Mouse (Mus musculus): ENCODE measurements around the gene Haspin. TPM values are rescaled to one million over a fixed set of nuclear protein-coding genes. Genes with fewer than 3 reads are reported as not detected.

Gene Haspin
- total and polyA plus RNA-seq, 3 experiments: 26.9 to 28.3 TPM; not detected in 1

DNA sequence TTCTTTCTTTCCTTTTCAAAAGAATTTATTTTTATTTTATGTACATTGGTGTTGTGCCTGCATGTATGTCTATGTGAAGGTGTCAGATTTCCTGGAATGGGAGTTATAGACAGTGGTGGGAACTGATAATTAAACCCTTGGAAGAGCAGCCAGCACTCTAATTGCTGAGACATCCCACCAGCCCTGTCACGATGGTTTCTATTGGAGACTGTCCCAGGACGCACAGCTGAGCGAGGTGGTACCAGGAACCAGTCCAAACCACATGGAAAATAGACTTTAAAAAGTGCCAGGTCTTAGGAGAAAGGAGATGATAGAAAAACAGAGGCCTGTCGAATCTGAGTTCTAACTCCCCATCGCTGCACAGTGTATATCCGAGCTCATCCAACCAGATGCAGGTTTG, 17.0 kb upstream of the Haspin start:
- Histone ChIP-seq H3K27ac (ENCODE audit: control insufficient read depth, low read depth, low read length) (no peak overlapping the region), H3K9me3 (replicated peaks; ENCODE audit: insufficient read depth, low read length) (no peaks in the 10 kb centered on the region), H3K4me3 (ENCODE audit: control insufficient read depth in 1 of 2, insufficient read depth in 1 of 2, low read depth in 2 of 2, low read length in 2 of 2) (no peak overlapping the region), H3K4me1 (ENCODE audit: control insufficient read depth in 1 of 2, insufficient read depth in 2 of 2, low read length in 2 of 2) (no peaks in the 10 kb centered on the region), H3K27me3 (ENCODE audit: control insufficient read depth in 1 of 2, insufficient read depth in 2 of 2, low read length in 2 of 2) (peaks cover 0 to 3% of the 10 kb centered on the region in 2 experiments; a peak in 1 of 4 replicates), H3K9ac (ENCODE audit: control insufficient read depth, low read depth, low read length, poor library complexity, severe bottlenecking) (no peak overlapping the region), H3K36me3 (ENCODE audit: control insufficient read depth in 1 of 2, insufficient read depth in 2 of 2, low read length in 2 of 2) (no peaks in the 10 kb centered on the region), H3K79me2 (ENCODE audit: control insufficient read depth, insufficient read depth, low read length, poor library complexity) (no peaks in the 10 kb centered on the region)
- no peak for DNase-seq (ENCODE audit: low read depth, low spot score)
- TF ChIP-seq GATA1 (IDR thresholded peaks at IDR 0.05; ENCODE audit: low read depth, low read length) (no peak), MYC (IDR thresholded peaks at IDR 0.05; ENCODE audit: low read depth, low read length) (no peak), NRF1 (IDR thresholded peaks at IDR 0.05; ENCODE audit: insufficient read depth, low read depth, low read length, poor library complexity, severe bottlenecking) (no peak), ELF1 (IDR thresholded peaks at IDR 0.05; ENCODE audit: low read depth, low read length) (no peak), MAZ (IDR thresholded peaks at IDR 0.05; ENCODE audit: low read depth, low read length) (no peak), RCOR1 (IDR thresholded peaks at IDR 0.05; ENCODE audit: low read depth, low read length) (no peak), MAX (IDR thresholded peaks at IDR 0.05; ENCODE audit: low read length) (no peak)

DNA sequence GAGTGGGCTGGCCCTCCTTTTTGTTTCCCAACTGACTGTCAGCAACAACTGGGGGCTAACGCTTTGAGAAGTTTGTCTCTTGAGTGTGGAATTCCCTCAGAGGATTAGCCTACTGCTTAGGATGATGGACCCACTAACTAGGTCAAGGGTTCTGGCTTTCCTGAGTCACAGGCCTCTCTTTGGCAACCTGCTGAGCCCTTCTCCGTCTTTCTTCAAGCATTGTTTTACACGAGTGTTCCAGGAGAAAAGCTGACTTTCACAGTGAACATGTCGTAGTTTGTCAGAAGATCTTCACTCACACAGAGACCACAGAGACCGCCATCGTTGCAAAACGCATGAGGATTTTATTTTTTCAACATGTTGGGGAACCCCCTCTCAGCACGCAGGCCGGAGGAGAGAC, 10.1 kb upstream of the Haspin start:
- Histone ChIP-seq H3K79me2 (ENCODE audit: control insufficient read depth, insufficient read depth, low read length, poor library complexity) (no peaks in the 10 kb centered on the region), H3K9me3 (replicated peaks; ENCODE audit: insufficient read depth, low read length) (no peaks in the 10 kb centered on the region), H3K27me3 (ENCODE audit: control insufficient read depth in 1 of 2, insufficient read depth in 2 of 2, low read length in 2 of 2) (no peaks in the 10 kb centered on the region; a peak in 2 of 4 replicates), H3K27ac (ENCODE audit: control insufficient read depth, low read depth, low read length) (no peak overlapping the region), H3K4me3 (ENCODE audit: control insufficient read depth in 1 of 2, insufficient read depth in 1 of 2, low read depth in 2 of 2, low read length in 2 of 2) (no peak overlapping the region), H3K36me3 (ENCODE audit: control insufficient read depth in 1 of 2, insufficient read depth in 2 of 2, low read length in 2 of 2) (no peaks in the 10 kb centered on the region), H3K4me1 (ENCODE audit: control insufficient read depth in 1 of 2, insufficient read depth in 2 of 2, low read length in 2 of 2) (no peaks in the 10 kb centered on the region), H3K9ac (ENCODE audit: control insufficient read depth, low read depth, low read length, poor library complexity, severe bottlenecking) (no peak overlapping the region)
- no peak for DNase-seq (ENCODE audit: low read depth, low spot score)
- TF ChIP-seq MYB (IDR thresholded peaks at IDR 0.05; ENCODE audit: low read depth, low read length) (no peak), HCFC1 (IDR thresholded peaks at IDR 0.05; ENCODE audit: low read depth, low read length) (no peak), POLR2A (IDR thresholded peaks at IDR 0.05; ENCODE audit: control insufficient read depth in 1 of 2, insufficient read depth in 1 of 2, low read depth in 1 of 2, low read length in 2 of 2, poor library complexity in 1 of 2) (no peak), ZNF384 (IDR thresholded peaks at IDR 0.05; ENCODE audit: low read depth, low read length) (no peak), GATA1 (IDR thresholded peaks at IDR 0.05; ENCODE audit: low read depth, low read length) (no peak), CHD2 (IDR thresholded peaks at IDR 0.05; ENCODE audit: low read length) (no peak), ELF1 (IDR thresholded peaks at IDR 0.05; ENCODE audit: low read depth, low read length) (no peak), MYC (IDR thresholded peaks at IDR 0.05; ENCODE audit: low read depth, low read length) (no peak), USF2 (IDR thresholded peaks at IDR 0.05; ENCODE audit: borderline replicate concordance in 1 of 2, insufficient read depth in 1 of 2, low read depth in 1 of 2, low read length in 2 of 2) (no peak), USF1 (IDR thresholded peaks at IDR 0.05; ENCODE audit: low read depth, low read length) (no peak), POLR2AphosphoS2 (IDR thresholded peaks at IDR 0.05; ENCODE audit: low read length) (no peak), GABPA (IDR thresholded peaks at IDR 0.05; ENCODE audit: low read depth, low read length) (no peak), MAX (IDR thresholded peaks at IDR 0.05; ENCODE audit: low read length) (no peak), TBP (IDR thresholded peaks at IDR 0.05; ENCODE audit: low read depth, low read length) (no peak), JUND (IDR thresholded peaks at IDR 0.05; ENCODE audit: low read depth, low read length) (no peak), NELFE (IDR thresholded peaks at IDR 0.05; ENCODE audit: low read depth, low read length) (no peak), MEF2A (IDR thresholded peaks at IDR 0.05; ENCODE audit: extremely low read depth, insufficient replicate concordance, low read depth, low read length, poor library complexity, severe bottlenecking) (no peak)
